Mouse (Mus musculus): ENCODE measurements at regions not wholly inside any gene's neighbourhood (a gene's known extent, or its start where the extent isn't known, plus 50 kb on each side); places are given as distances from the start of the nearest gene placed in this dataset.
A peak's percentile ranks its signal among the peaks of the same experiment; 100 is the strongest.

DNA sequence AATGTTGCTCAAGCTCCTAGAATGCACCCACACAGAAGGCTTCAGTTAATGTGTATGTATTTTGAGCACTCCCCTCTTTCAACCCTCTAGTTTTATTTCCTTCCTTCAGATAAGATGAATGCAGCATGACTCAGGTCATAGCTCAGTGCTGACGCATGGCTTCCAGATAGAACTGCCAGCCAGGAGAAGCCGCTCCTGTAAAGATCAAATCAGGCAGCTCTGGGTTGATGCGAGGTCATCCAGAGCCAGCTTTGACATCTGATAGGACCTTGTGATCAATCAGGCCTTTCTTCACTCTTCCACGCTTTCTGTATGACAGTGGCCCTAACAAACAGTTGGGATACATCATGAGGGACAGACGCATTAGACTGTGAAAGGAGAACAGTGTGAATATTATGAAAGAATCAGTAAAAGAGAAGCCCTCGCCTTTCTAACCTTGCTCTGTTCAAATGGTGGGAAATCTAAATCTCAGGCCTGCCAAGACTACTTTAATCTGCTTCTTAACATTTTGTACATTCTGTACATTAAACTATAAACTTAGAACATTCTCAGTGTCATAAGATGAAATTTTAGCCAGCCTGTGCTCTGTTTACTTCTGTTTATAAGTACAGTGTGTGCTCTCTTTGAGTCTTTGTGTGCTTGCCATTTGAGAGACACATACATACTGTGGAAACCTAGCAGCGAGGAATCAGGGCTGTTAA, 807.9 kb upstream of the Tbl1xr1 start:
- TF ChIP-seq NRF1 (IDR thresholded peaks at IDR 0.05; ENCODE audit: insufficient read depth, low read depth, low read length, poor library complexity, severe bottlenecking), result 0 out of 2 replicates have a peak, but pooled peaks have one; percentile 20
- TF ChIP-seq POLR2A (IDR thresholded peaks at IDR 0.05; ENCODE audit: control insufficient read depth in 1 of 2, insufficient read depth in 1 of 2, low read depth in 1 of 2, low read length in 2 of 2, poor library complexity in 1 of 2), result no peak
- no peak for TF ChIP-seq SMC3 (IDR thresholded peaks at IDR 0.05; ENCODE audit: low read depth, low read length)
- no peak for TF ChIP-seq E2F4 (IDR thresholded peaks at IDR 0.05; ENCODE audit: borderline replicate concordance, low read depth, low read length)

Data from MEL (cell line).